Mouse (Mus musculus) embryo, embryonic 10 days (tissue): ENCODE measurements at regions not wholly inside any gene's neighbourhood (a gene's known extent, or its start where the extent isn't known, plus 50 kb on each side); places are given as distances from the start of the nearest gene placed in this dataset.

Source experiments
- DNase-seq: peaks from one replicate; pipeline ENCODE4 v3.0.0-alpha.2; 2015; ENCODE audit warnings: low spot score

GRCm38 (mm10) chr1:56195224-56195623, 442.0 kb downstream of the Hsfy2 start:
- no peak for DNase-seq

GRCm38 (mm10) chr1:56183503-56184198, 453.6 kb downstream of the Hsfy2 start:
- DNase-seq: no peak

GRCm38 (mm10) chr1:56179206-56179985, 457.8 kb downstream of the Hsfy2 start:
- no peak for DNase-seq

- no peak for DNase-seq
These were observed 466.1 kb downstream of the Hsfy2 start for GRCm38 (mm10) chr1:56171157-56171556.

- DNase-seq: no peak
These were observed 468.5 kb downstream of the Hsfy2 start for GRCm38 (mm10) chr1:56168712-56169111.

- DNase-seq: no peak
These were observed 469.2 kb downstream of the Hsfy2 start for GRCm38 (mm10) chr1:56168063-56168462.

- no peak for DNase-seq
These were observed 472.0 kb downstream of the Hsfy2 start for GRCm38 (mm10) chr1:56165228-56165627.

- no peak for DNase-seq
These were observed 472.9 kb downstream of the Hsfy2 start for GRCm38 (mm10) chr1:56164366-56164765.

- DNase-seq: no peak
These were observed 506.3 kb downstream of the Hsfy2 start for GRCm38 (mm10) chr1:56130951-56131350.

GRCm38 (mm10) chr1:56089254-56089834, 547.9 kb downstream of the Hsfy2 start:
- no peak for DNase-seq

- no peak for DNase-seq
These were observed 548.9 kb downstream of the Hsfy2 start for GRCm38 (mm10) chr1:56088357-56088756.

- no peak for DNase-seq
These were observed 560.5 kb downstream of the Hsfy2 start for GRCm38 (mm10) chr1:56076757-56077156.

- DNase-seq: no peak
These were observed 565.0 kb downstream of the Hsfy2 start for GRCm38 (mm10) chr1:56072255-56072654.

- DNase-seq: no peak
These were observed 573.8 kb downstream of the Hsfy2 start for GRCm38 (mm10) chr1:56063474-56063873.
